ENCODE assay signal across 8 mouse cellular contexts in the genomic region with DNA sequence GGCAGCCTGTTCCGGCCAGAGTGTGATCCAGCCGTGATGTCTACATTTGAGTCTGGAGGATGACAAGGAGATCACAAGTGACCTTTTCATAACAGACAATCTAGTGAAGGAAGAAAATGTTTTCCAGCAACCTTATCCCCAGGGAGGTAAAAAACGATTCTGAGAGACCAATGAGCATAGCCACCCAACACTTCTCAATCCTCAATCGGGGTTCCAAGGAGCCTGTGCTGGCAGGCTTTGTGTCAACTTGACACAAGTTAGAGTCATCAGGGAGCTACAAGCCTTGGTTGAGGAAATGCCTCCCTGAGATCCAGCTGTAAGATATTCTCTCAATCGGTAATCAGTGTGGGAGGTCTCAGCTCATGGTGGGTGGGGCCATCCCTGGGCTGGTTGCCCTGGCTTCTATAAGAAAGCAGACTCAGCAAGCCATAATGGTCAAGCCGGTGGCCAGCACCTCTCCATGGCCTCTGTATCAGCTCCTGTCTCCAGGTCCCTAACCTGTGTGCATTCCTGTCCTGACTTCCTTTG. TPM values are rescaled to one million over a fixed set of nuclear protein-coding genes. Genes with fewer than 3 reads are reported as not detected.
DNase-seq lines count a peak whose midpoint lies in the region; ATAC-seq lines count a peak whose summit lies in the region.
"Had no signal": no experiment of that assay in that cellular context is flagged by ENCODE, and none has a peak within 500 bp of the region (broad histone marks: within the 10 kb centered on the region; RNA-seq: fewer than 3 reads in every experiment).

TSS of gene Rph3al (minus strand) at position 51 of the 528 bp plus-strand sequence.

- no peak for ATAC-seq in forebrain, embryonic 12.5 days (ENCODE audit: low FRiP score)
- ATAC-seq in intestine, embryonic 15.5 days = no peak
- ATAC-seq in lung, embryonic 16.5 days (ENCODE audit: low read depth) = no peak

- H3K27ac ChIP-seq in forebrain, embryonic 12.5 days = peak within 1 kb of the TSS; percentile 50; the same call in 1 of the 2 replicates
- peak within 1 kb of the TSS; percentile 91 for H3K27ac ChIP-seq in intestine, embryonic 15.5 days
- H3K27ac ChIP-seq in lung, embryonic 16.5 days (ENCODE audit: low read length) = peak within 1 kb of the TSS; percentile 92

- 75% methylated on average over 6 of the region's 6 CpGs for WGBS in forebrain, embryonic 12.5 days
- WGBS in intestine, embryonic 15.5 days = 48% methylated on average over 6 of the region's 6 CpGs
- 43% methylated on average over 6 of the region's 6 CpGs for WGBS in lung, embryonic 16.5 days

- no peak within 1 kb of the TSS for H3K4me3 ChIP-seq in forebrain, embryonic 12.5 days (replicated peaks)
- peak within 1 kb of the TSS; percentile 29 for H3K4me3 ChIP-seq in intestine, embryonic 15.5 days (replicated peaks)
- H3K4me3 ChIP-seq in lung, embryonic 16.5 days (ENCODE audit: low read length) = peak within 1 kb of the TSS; percentile 28
- H3K4me3 ChIP-seq: megakaryocyte, embryonic 14.5 days had no signal

- H3K27me3 ChIP-seq in forebrain, embryonic 12.5 days = no peaks in the 10 kb centered on the region
- no peaks in the 10 kb centered on the region for H3K27me3 ChIP-seq in intestine, embryonic 15.5 days (replicated peaks)
- no peaks in the 10 kb centered on the region for H3K27me3 ChIP-seq in lung, embryonic 16.5 days (ENCODE audit: control insufficient read depth, insufficient read depth, low read depth, low read length)

- no peaks in the 10 kb centered on the region for H3K36me3 ChIP-seq in forebrain, embryonic 12.5 days (replicated peaks)
- H3K36me3 ChIP-seq in intestine, embryonic 15.5 days = no peaks in the 10 kb centered on the region
- no peaks in the 10 kb centered on the region for H3K36me3 ChIP-seq in lung, embryonic 16.5 days (ENCODE audit: control insufficient read depth, insufficient read depth, low read length)

- H3K4me1 ChIP-seq in forebrain, embryonic 12.5 days = peaks cover 23% of the 10 kb centered on the region
- H3K4me1 ChIP-seq in intestine, embryonic 15.5 days (replicated peaks) = peaks cover 48% of the 10 kb centered on the region
- peaks cover 38% of the 10 kb centered on the region for H3K4me1 ChIP-seq in lung, embryonic 16.5 days (replicated peaks; ENCODE audit: control insufficient read depth, insufficient read depth, low read length)

- no peak within 1 kb of the TSS for H3K9ac ChIP-seq in forebrain, embryonic 12.5 days
- H3K9ac ChIP-seq in intestine, embryonic 15.5 days = peak within 1 kb of the TSS; percentile 38
- H3K9ac ChIP-seq in lung, embryonic 16.5 days (ENCODE audit: low read length) = peak within 1 kb of the TSS; percentile 48

- 0 out of 2 replicates have a peak within 1 kb of the TSS, but pooled peaks have one; percentile 15 for H3K4me2 ChIP-seq in forebrain, embryonic 12.5 days
- H3K4me2 ChIP-seq in intestine, embryonic 15.5 days (replicated peaks) = peak within 1 kb of the TSS; percentile 55
- peak within 1 kb of the TSS; percentile 43 for H3K4me2 ChIP-seq in lung, embryonic 16.5 days (ENCODE audit: low read depth, low read length)

- no peak for DNase-seq in adrenal gland, postnatal 14 days
- DNase-seq in liver = no peak
- DNase-seq in right cerebral cortex, postnatal 14 days = no peak
- no peak for DNase-seq in urinary bladder, adult 2 months (ENCODE audit: low spot score)

- no peaks in the 10 kb centered on the region for H3K9me3 ChIP-seq in forebrain, embryonic 12.5 days
- H3K9me3 ChIP-seq in intestine, embryonic 15.5 days = no peaks in the 10 kb centered on the region
- no peaks in the 10 kb centered on the region for H3K9me3 ChIP-seq in lung, embryonic 16.5 days (ENCODE audit: control insufficient read depth, low read length)

RNA-seq across cellular contexts. Expression of gene Rph3al, which starts in this region (rescaled TPM):
- 10.7 and 13.1 TPM in 2 replicates for total RNA-seq in adrenal gland, postnatal 14 days (2021)
- polyA plus RNA-seq in forebrain, embryonic 12.5 days (2016; fragmentation: Nextera tagmentation; extraction: Ambion mirVana) = 1.1 and 1.7 TPM in 2 replicates
- 18.2 and 19.7 TPM in 2 replicates for polyA plus RNA-seq in intestine, embryonic 15.5 days (2015; fragmentation: Nextera tagmentation; extraction: Ambion mirVana)
- 8.1 and 8.5 TPM in 2 replicates for polyA plus RNA-seq in lung, embryonic 16.5 days (2015; fragmentation: Nextera tagmentation; extraction: Ambion mirVana)
- 2.8 TPM in 2 replicates for polyA plus RNA-seq in urinary bladder, adult 2 months (2012; rRNA removed)
